Mouse (Mus musculus) E14TG2a.4 (cell line): Measurements from ENCODE around the gene Gbp5.

Source experiments
- CTCF ChIP-seq: conservative IDR thresholded peaks from 2 replicates; pipeline ENCODE4 v1.5.1; 2014; ENCODE audit warnings: low read length
- NANOG ChIP-seq: IDR thresholded peaks from 2 replicates; pipeline ENCODE4 v1.6.1; 2014; ENCODE audit warnings: borderline replicate concordance, low read length, mixed read lengths
- POU5F1 ChIP-seq: IDR thresholded peaks from 2 replicates; pipeline ENCODE4 v1.6.1; 2014; ENCODE audit warnings: low read length, borderline replicate concordance

GRCm38 (mm10) chr3:142570738-142571137 lies 77.0 kb downstream of the Gbp5 start:
- TF ChIP-seq CTCF = no peak
- no peak for TF ChIP-seq POU5F1
- TF ChIP-seq NANOG = no peak
